ENCODE assay signal across 23 mouse cellular contexts in genomic region chr11:68826735-68827134, GRCm38 (mm10).
"Had no signal": no experiment of that assay in that cellular context is flagged by ENCODE, and none has a peak within 500 bp of the region (broad histone marks: within the 10 kb centered on the region; RNA-seq: fewer than 3 reads in every experiment).

No protein-coding gene starts in this region.

- H3K27ac ChIP-seq: liver, embryonic 15.5 days; lung, embryonic 15.5 days; macrophage; midbrain, embryonic 10.5 days; midbrain, embryonic 12.5 days; neural tube, embryonic 13.5 days; neural tube, embryonic 15.5 days had no signal

- H3K9me3 ChIP-seq: liver, embryonic 15.5 days; lung, embryonic 15.5 days; midbrain, embryonic 10.5 days; midbrain, embryonic 12.5 days; neural tube, embryonic 13.5 days; neural tube, embryonic 15.5 days had no signal

- DNase-seq: liver, postnatal 0 days; lung, adult 2 months; lung, postnatal 14 days; lung, postnatal 36 days; midbrain, embryonic 14.5 days; retina, postnatal 1 day; right cerebral cortex, adult 18-20 months; right cerebral cortex, postnatal 25 days; right cerebral cortex, postnatal 4 days; spleen, adult 18-20 months; thymus, adult 18-20 months; thymus, postnatal 14 days; thymus, postnatal 36 days had no signal

- ATAC-seq: liver, postnatal 0 days; lung, postnatal 0 days; midbrain, embryonic 16.5 days had no signal

- H3K27me3 ChIP-seq: liver, embryonic 15.5 days; lung, embryonic 15.5 days; midbrain, embryonic 12.5 days; neural tube, embryonic 13.5 days; neural tube, embryonic 15.5 days had no signal

- H3K4me3 ChIP-seq: liver, embryonic 15.5 days; lung, embryonic 15.5 days; midbrain, embryonic 10.5 days; midbrain, embryonic 12.5 days; myocyte; neural tube, embryonic 13.5 days; neural tube, embryonic 15.5 days had no signal

- H3K4me1 ChIP-seq: liver, embryonic 15.5 days; lung, embryonic 15.5 days; neural tube, embryonic 13.5 days; neural tube, embryonic 15.5 days had no signal
